Mouse (Mus musculus) midbrain, embryonic 11.5 days (tissue): ENCODE measurements around the gene Pcnp. TPM values are rescaled to one million over a fixed set of nuclear protein-coding genes. Genes with fewer than 3 reads are reported as not detected.
"Not testable (repeated sequence)": the region's sequence is repeated elsewhere in the genome, so short reads cannot be mapped to it uniquely, and the experiment has no call there.

Source experiments
- ATAC-seq: fragments of 200-750 bp; cut with Nextera tagmentation; 2 replicates; pipeline ENCODE4 v1.8.0; 2017; ENCODE audit warnings: moderate TSS enrichment, moderate library complexity; ENCODE audit not compliant: low FRiP score
- DNase-seq: peaks from one replicate; pipeline ENCODE4 v3.0.0; 2015; ENCODE audit warnings: low spot score; ENCODE audit errors: missing footprints
- H3K27ac ChIP-seq: fragments of 300-500 bp; sonication (generic); 2 replicates; pipeline ENCODE4 v1.5.1; 2014; ENCODE audit warnings: low read depth, low read length
- H3K27me3 ChIP-seq: fragments of 300-500 bp; sonication (generic); 2 replicates; pipeline ENCODE4 v1.6.1; 2014; ENCODE audit warnings: mild to moderate bottlenecking, low read length, moderate library complexity, mixed read lengths; ENCODE audit not compliant: control insufficient read depth, insufficient read depth
- H3K36me3 ChIP-seq: fragments of 300-500 bp; sonication (generic); 2 replicates; pipeline ENCODE4 v1.6.1; 2014; ENCODE audit warnings: mild to moderate bottlenecking, low read length, moderate library complexity, mixed read lengths; ENCODE audit not compliant: control insufficient read depth, insufficient read depth
- H3K4me1 ChIP-seq: fragments of 300-500 bp; sonication (generic); 2 replicates; pipeline ENCODE4 v1.6.1; 2014; ENCODE audit warnings: low read length; ENCODE audit not compliant: control insufficient read depth, insufficient read depth
- H3K4me2 ChIP-seq: fragments of 300-500 bp; sonication (generic); 2 replicates; pipeline ENCODE4 v1.6.1; 2014; ENCODE audit warnings: mild to moderate bottlenecking, moderate library complexity
- H3K4me3 ChIP-seq: fragments of 300-500 bp; sonication (generic); 2 replicates; pipeline ENCODE4 v1.5.1; 2014; ENCODE audit warnings: low read depth, low read length
- H3K9ac ChIP-seq: fragments of 300-500 bp; sonication (generic); 2 replicates; pipeline ENCODE4 v1.6.1; 2014; ENCODE audit warnings: low read length
- H3K9me3 ChIP-seq: fragments of 300-500 bp; sonication (generic); 2 replicates; pipeline ENCODE4 v1.6.1; 2016; ENCODE audit warnings: low read length; ENCODE audit not compliant: control insufficient read depth
- WGBS: fragments of 180-500 bp; shearing (Covaris S2); extraction: QIAGEN DNeasy Blood & Tissue Kit; methylation state at CpG from one replicate; pipeline ENCODE4 v1.1.7; 2014; 5-methylcytosine and 5-hydroxymethylcytosine counted together
- polyA plus RNA-seq: library from polyadenylated mRNA; unstranded; fragments of >200 nt; fragmentation: Nextera tagmentation; extraction: Ambion mirVana; gene quantifications from 2 replicates; pipeline ENCODE4 v1.2.1, GENCODE M21; 2014

The Pcnp gene
- polyA plus RNA-seq, 1 experiment from 2014 or later: 384 TPM

DNA sequence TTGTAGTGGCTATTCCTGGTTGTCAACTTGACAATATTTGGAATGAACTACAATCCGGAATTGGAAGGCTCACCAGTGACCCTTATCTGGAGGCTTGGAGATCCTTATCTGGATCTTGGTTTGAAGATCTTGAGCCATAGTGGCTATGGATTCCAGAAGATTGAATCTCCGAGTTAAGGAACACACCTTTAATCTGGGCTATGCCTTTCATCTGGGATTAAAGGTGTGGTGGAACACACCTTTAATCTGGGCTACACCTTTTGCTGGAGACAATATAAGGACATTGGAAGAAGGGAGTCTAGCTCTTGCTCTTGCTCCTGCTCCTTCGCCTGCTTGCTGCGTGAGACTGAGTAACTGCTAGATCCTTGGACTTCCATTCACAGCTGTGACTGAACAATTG is 18.5 kb upstream of the Pcnp start, which contains the start of gene Senp7:
TSS of gene Senp7 (plus strand) at position 301 of the 400 bp plus-strand sequence.
- not testable (repeated sequence) for H3K36me3 ChIP-seq, H3K9ac ChIP-seq, H3K27ac ChIP-seq, H3K4me2 ChIP-seq, H3K4me1 ChIP-seq, H3K9me3 ChIP-seq, H3K27me3 ChIP-seq, H3K4me3 ChIP-seq, ATAC-seq, DNase-seq
- WGBS: no CpG with 5 or more reads among the region's 4 CpGs

DNA sequence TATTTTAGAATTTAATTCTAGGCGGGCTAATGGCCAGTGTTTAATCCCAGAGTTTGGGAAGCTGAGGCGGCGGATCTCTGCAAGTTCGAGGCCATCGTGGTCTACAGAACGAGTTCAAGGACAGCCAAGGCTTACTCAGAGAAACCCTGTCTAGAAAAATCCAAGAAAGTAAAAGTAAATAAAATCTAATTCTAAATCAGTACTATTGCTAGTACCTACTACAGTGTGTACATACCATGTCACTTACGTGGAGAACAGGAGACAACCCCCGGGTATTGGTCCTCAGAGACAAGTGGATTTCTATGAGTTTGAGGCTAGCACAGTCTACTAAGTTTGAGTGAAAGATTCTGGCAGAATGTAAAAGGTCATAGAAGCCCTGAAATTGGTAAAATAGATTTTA is 8.6 kb upstream of the Pcnp start:
- ATAC-seq: peak; percentile 31; the same call in 1 of the 2 replicates
- Histone ChIP-seq H3K4me1 (peaks cover 13% of the 10 kb centered on the region), H3K27ac (peak overlapping the region; percentile 70; the same call in 1 of the 2 replicates), H3K36me3 (peaks cover 6% of the 10 kb centered on the region; the same call in 1 of the 2 replicates), H3K4me2 (peak overlapping the region; percentile 50), H3K9ac (peak overlapping the region; percentile 89; the same call in 1 of the 2 replicates), H3K4me3 (peak overlapping the region; percentile 85), H3K9me3 (no peaks in the 10 kb centered on the region), H3K27me3 (no peaks in the 10 kb centered on the region)
- WGBS: 30% methylated on average over 8 of the region's 8 CpGs
- no peak for DNase-seq

DNA sequence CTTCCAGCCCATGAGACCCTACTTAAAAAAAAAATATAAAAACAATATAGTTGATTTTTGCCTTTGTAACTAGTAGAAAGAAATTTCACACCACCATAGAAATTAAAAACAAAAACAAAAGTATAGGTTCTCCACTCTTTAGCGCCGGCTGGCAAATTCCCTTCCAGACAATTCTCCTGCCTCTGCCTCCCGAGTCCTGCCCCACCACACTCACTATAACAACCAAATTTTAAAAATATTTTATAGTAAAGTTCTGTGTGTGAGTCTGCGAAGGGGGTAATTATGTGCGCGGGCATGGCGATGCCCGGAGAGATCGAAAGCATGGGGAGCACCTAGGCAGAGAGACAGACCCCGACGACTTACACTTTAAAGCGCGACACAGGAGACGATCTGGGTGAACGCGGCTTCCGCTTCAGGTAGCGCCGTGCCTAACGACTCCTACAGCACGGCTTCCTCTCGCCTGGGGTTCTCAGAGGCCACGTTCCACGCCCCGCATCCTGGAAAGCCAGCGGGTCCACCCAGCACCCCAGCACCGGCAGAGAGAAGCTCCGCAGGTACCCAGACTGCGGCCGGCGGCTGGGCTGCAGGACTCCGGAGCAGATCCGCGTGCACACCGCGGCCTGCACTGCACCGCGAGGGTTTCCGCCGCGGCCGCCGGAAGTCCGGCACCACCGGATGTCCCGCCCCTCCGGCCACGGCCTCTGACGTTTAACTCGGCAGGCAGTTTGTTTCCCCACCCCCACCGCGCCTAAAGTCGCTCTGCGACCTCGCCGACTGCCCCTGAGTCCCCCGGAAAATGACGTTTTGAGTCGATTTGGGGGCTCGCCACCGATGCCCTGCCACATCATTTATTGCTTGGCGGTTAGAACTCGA is 7.8 kb upstream of the Pcnp start, which contains the start of gene Trmt10c:
TSS of gene Trmt10c (minus strand) at position 682 of the 873 bp plus-strand sequence.
- H3K27me3 ChIP-seq: no peaks in the 10 kb centered on the region
- ATAC-seq (peak; percentile 100), DNase-seq (peak; percentile 100)
- WGBS: under 1% methylated on average over 63 of the region's 63 CpGs
- H3K9me3 ChIP-seq: no peaks in the 10 kb centered on the region
- H3K4me1 ChIP-seq: peaks cover 13% of the 10 kb centered on the region
- H3K4me3 ChIP-seq: peak within 1 kb of the TSS; percentile 85
- peak within 1 kb of the TSS; percentile 50 for H3K4me2 ChIP-seq
- H3K9ac ChIP-seq: peak within 1 kb of the TSS; percentile 89
- H3K27ac ChIP-seq: peak within 1 kb of the TSS; percentile 70
- peaks cover 6% of the 10 kb centered on the region; the same call in 1 of the 2 replicates for H3K36me3 ChIP-seq

DNA sequence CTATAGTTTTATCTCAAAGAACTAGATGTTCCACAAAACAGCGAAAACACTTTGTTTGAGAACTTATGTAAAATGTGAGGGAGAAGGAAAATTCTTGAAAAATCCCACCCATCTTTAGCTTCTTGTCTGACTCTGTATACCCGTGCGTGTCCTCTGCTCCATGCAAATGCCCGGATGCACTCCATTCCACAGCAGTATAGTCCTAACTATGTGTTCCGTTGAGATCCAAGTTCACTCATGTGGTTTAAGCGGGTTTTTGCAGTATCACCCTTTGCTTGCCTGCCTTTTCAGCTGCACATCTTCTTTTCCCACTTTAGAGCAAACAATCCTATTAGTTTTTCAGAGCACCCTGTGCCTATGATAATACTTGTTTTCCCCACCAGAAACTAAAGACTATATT is 7.0 kb upstream of the Pcnp start:
- DNase-seq: no peak
- Histone ChIP-seq H3K27me3 (no peaks in the 10 kb centered on the region), H3K4me3 (peak overlapping the region; percentile 85), H3K9me3 (no peaks in the 10 kb centered on the region), H3K27ac (no peak overlapping the region), H3K9ac (peak overlapping the region; percentile 89), H3K36me3 (peaks cover 6% of the 10 kb centered on the region; the same call in 1 of the 2 replicates), H3K4me2 (peak overlapping the region; percentile 50), H3K4me1 (peaks cover 13% of the 10 kb centered on the region)
- 66% methylated on average over 6 of the region's 6 CpGs for WGBS
- no peak for ATAC-seq

DNA sequence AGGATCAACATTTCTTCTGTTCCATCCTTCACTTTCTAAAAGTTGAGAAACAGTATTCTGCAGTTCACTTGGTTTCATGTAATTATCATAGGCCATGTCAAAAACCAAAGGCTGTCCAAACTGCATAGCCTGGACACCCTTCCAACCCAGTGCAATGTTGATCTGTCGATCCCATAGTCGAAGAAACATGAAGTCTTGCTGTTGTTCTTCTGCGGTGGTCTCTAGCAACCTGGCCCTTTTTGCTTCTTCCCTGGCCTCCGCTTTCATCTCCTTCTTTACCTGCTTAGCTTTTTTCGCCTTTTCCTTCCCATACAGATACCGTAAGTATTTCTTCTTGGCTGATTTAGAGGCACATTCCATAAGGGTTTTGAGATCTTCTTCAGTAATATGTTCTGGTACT is 5.0 kb upstream of the Pcnp start:
- H3K4me3 ChIP-seq: no peak overlapping the region
- no peak overlapping the region for H3K4me2 ChIP-seq
- H3K4me1 ChIP-seq: peaks cover 19% of the 10 kb centered on the region
- H3K27ac ChIP-seq: no peak overlapping the region
- DNase-seq (no peak), ATAC-seq (no peak)
- no peaks in the 10 kb centered on the region for H3K27me3 ChIP-seq
- WGBS: 99% methylated on average over 6 of the region's 6 CpGs
- no peaks in the 10 kb centered on the region for H3K9me3 ChIP-seq
- H3K36me3 ChIP-seq: peaks cover 6% of the 10 kb centered on the region; the same call in 1 of the 2 replicates
- H3K9ac ChIP-seq: no peak overlapping the region

DNA sequence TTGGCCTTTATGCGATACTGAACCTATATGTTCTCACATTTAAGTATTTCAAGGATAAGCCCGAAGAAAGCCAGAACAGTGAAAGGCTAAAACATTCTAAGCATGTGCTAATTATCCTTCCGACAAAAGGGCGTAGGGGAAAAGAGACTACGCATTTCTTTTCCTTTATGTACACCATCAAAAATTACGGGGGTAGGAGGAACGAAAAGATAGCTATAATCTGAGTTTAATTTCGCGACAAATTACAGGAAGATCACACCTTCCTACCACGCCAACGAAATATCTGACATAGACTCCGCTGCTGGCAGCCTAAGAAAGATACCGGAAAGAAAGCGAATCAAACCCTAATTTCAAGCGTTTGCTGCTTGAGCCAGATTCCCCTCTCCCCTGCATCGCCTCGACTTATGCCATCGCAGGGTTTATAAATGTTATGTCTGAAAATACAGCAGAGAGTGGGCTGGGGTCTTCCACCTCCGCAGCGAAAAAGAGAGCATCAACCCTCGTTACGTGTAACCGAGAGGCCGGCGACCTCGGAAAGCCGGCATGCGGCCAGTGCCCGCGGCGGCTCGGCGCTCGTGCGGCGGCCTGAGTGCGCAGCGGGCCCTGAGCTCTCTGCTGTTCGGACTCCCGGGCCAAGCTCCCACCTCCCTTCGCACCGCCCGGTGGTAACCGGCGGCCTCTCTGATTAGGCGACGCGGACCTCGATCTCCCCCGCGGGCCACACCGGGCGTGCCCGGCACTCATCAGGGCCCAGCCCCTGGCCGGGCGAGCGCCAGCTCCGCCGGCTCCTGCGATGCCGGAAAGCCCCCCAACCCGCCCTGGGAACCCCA is 602 bp downstream of the Pcnp start:
- peak overlapping the region; percentile 72 for H3K4me2 ChIP-seq
- peak; percentile 90 for ATAC-seq
- peak overlapping the region; percentile 98 for H3K4me3 ChIP-seq
- peak overlapping the region; percentile 75 for H3K27ac ChIP-seq
- H3K27me3 ChIP-seq: no peaks in the 10 kb centered on the region
- H3K9me3 ChIP-seq: no peaks in the 10 kb centered on the region
- H3K4me1 ChIP-seq: peaks cover 15% of the 10 kb centered on the region
- H3K36me3 ChIP-seq: peaks cover 3% of the 10 kb centered on the region; the same call in 1 of the 2 replicates
- peak; percentile 98 for DNase-seq
- H3K9ac ChIP-seq: peak overlapping the region; percentile 97
- under 1% methylated on average over 61 of the region's 62 CpGs for WGBS

DNA sequence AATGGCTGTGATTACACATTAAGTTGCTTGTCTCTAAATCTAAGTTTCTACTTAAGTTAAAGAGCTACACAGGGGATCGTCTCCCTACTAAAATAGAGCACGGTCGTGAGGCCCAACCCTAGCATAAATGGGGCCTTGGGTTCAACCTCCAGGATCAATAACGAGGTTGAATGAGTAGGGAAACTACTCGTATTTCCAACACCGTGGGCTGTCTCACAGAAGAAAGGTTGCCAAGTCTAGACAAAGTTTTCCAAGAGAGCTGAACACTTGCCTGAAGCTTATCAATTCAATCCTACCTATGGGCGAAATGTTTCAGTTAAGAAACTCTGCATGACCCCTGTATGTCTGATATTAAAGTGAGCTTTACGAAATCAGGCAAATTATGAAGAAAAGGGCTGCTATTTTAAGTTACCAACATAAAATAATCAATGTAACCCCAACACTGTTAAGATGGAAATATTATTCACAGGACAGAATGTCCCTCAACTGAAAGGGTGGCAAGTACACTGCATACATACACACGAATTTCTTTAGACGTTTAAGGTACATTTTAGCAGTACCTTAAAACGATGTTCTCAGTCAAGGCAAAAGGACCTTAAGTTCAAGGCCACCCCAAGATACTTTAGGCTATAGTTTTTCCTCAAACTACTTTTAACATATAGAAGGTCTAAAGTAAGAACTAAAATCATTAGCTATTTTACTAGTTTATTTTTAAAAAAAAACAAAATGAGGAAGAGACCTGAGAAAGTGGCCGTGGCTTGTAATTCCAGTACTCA is 1.5 kb downstream of the Pcnp start:
- Histone ChIP-seq H3K4me3 (peak overlapping the region; percentile 98), H3K4me2 (peak overlapping the region; percentile 72), H3K36me3 (peaks cover 3% of the 10 kb centered on the region; the same call in 1 of the 2 replicates), H3K9ac (peak overlapping the region; percentile 97), H3K4me1 (peaks cover 15% of the 10 kb centered on the region), H3K27me3 (no peaks in the 10 kb centered on the region), H3K9me3 (no peaks in the 10 kb centered on the region), H3K27ac (no peak overlapping the region)
- WGBS: 56% methylated on average over 12 of the region's 12 CpGs
- no peak for DNase-seq
- no peak for ATAC-seq

DNA sequence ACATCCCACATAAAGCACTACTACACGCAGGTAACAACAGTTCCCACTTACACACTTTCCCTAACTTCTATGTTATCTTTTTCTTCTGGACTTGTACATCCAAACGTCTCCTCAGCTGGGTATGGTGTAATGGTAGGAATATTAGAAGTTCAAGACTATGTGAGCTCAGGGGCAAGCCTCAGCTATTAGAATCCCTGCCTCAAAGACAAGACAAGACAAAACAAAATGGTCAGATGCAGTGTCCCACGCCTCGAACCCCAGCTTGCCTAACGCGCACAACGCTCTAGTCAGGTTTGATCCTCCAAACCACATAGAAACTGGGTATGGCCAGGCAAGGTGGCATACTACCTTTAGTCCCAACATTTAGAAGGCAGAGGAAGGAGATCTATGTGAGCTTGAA is 9.9 kb downstream of the Pcnp start:
- Histone ChIP-seq H3K4me1 (no peaks in the 10 kb centered on the region), H3K9me3 (no peaks in the 10 kb centered on the region), H3K4me2 (no peak overlapping the region), H3K27ac (no peak overlapping the region), H3K27me3 (no peaks in the 10 kb centered on the region), H3K4me3 (no peak overlapping the region), H3K36me3 (peaks cover 25% of the 10 kb centered on the region), H3K9ac (no peak overlapping the region)
- 95% methylated on average over 7 of the region's 7 CpGs for WGBS
- ATAC-seq: no peak
- DNase-seq: peak; percentile 39
